ENCODE assay signal across 8 mouse cellular contexts in the genomic region with DNA sequence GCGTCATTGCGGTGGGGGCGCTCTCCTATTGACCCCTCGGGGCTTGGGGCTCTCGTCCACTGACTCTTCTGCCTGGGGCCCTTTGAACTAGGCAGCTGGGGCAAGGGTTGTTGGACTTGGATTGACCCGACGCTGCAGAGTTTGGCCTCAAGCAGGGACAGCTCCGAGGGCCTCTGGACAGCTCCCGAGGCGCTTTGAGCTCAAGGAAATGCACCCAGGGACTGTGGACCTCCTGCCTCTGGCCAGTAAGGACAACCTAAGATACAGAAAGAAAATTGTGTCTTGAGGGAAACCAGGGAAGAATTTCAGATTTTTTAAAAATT. TPM values are rescaled to one million over a fixed set of nuclear protein-coding genes. Genes with fewer than 3 reads are reported as not detected.
DNase-seq lines count a peak whose midpoint lies in the region; ATAC-seq lines count a peak whose summit lies in the region.

No protein-coding gene starts in this region.

- peaks cover 10% of the 10 kb centered on the region for H3K9me3 ChIP-seq in megakaryocyte, embryonic 14.5 days
- no peaks in the 10 kb centered on the region for H3K9me3 ChIP-seq in forebrain, embryonic 14.5 days (replicated peaks; ENCODE audit: control insufficient read depth, low read length)
- H3K9me3 ChIP-seq in limb, embryonic 13.5 days, result no peaks in the 10 kb centered on the region
- H3K9me3 ChIP-seq in stomach, embryonic 14.5 days (ENCODE audit: control insufficient read depth, low read depth, low read length), result no peaks in the 10 kb centered on the region

- peak overlapping the region; percentile 99 for H3K4me2 ChIP-seq in forebrain, embryonic 14.5 days (ENCODE audit: low read length)
- peak overlapping the region; percentile 97 for H3K4me2 ChIP-seq in limb, embryonic 13.5 days (replicated peaks)
- H3K4me2 ChIP-seq in stomach, embryonic 14.5 days (replicated peaks; ENCODE audit: low read depth, low read length), result peak overlapping the region; percentile 91

- H3K36me3 ChIP-seq in megakaryocyte, embryonic 14.5 days (replicated peaks; ENCODE audit: low read length), result no peaks in the 10 kb centered on the region
- no peaks in the 10 kb centered on the region for H3K36me3 ChIP-seq in forebrain, embryonic 14.5 days (ENCODE audit: control insufficient read depth, insufficient read depth, low read length)
- no peaks in the 10 kb centered on the region for H3K36me3 ChIP-seq in limb, embryonic 13.5 days
- no peaks in the 10 kb centered on the region for H3K36me3 ChIP-seq in stomach, embryonic 14.5 days (ENCODE audit: control insufficient read depth, insufficient read depth, low read length)

- H3K9ac ChIP-seq in forebrain, embryonic 14.5 days (ENCODE audit: low read length), result peak overlapping the region; percentile 71
- peak overlapping the region; percentile 78 for H3K9ac ChIP-seq in limb, embryonic 13.5 days
- H3K9ac ChIP-seq in stomach, embryonic 14.5 days (replicated peaks; ENCODE audit: low read depth, low read length), result peak overlapping the region; percentile 71; the same call in 1 of the 2 replicates

- DNase-seq in forebrain, embryonic 14.5 days (ENCODE audit: low spot score), result no peak
- DNase-seq in layer of hippocampus, adult 9-11 months, result no peak
- no peak for DNase-seq in spleen, postnatal 10 days (ENCODE audit: low spot score in 2 of 2)

- H3K4me1 ChIP-seq in megakaryocyte, embryonic 14.5 days, result peaks cover 42% of the 10 kb centered on the region
- H3K4me1 ChIP-seq in forebrain, embryonic 14.5 days (ENCODE audit: control insufficient read depth, insufficient read depth, low read length), result no peaks in the 10 kb centered on the region
- no peaks in the 10 kb centered on the region for H3K4me1 ChIP-seq in limb, embryonic 13.5 days
- H3K4me1 ChIP-seq in stomach, embryonic 14.5 days (ENCODE audit: control insufficient read depth, insufficient read depth, low read length), result 0 out of 2 replicates have a peak, but pooled peaks cover 3% of the 10 kb centered on the region

- 2% methylated on average over 10 of the region's 10 CpGs for WGBS in forebrain, embryonic 14.5 days
- 2% methylated on average over 9 of the region's 10 CpGs for WGBS in limb, embryonic 13.5 days
- WGBS in stomach, embryonic 14.5 days, result 2% methylated on average over 10 of the region's 10 CpGs

- peak overlapping the region; percentile 94 for H3K4me3 ChIP-seq in megakaryocyte, embryonic 14.5 days (replicated peaks)
- H3K4me3 ChIP-seq in forebrain, embryonic 14.5 days (ENCODE audit: low read depth, low read length), result peak overlapping the region; percentile 71
- peak overlapping the region; percentile 80 for H3K4me3 ChIP-seq in limb, embryonic 13.5 days
- H3K4me3 ChIP-seq in stomach, embryonic 14.5 days (ENCODE audit: low read depth, low read length), result peak overlapping the region; percentile 74

- H3K27ac ChIP-seq in forebrain, embryonic 14.5 days (ENCODE audit: low read depth, low read length), result no peak overlapping the region
- no peak overlapping the region for H3K27ac ChIP-seq in limb, embryonic 13.5 days
- H3K27ac ChIP-seq in stomach, embryonic 14.5 days (ENCODE audit: low read length), result no peak overlapping the region

- no peak for ATAC-seq in megakaryocyte, adult 5-6 weeks (ENCODE audit: poor library complexity, severe bottlenecking)
- ATAC-seq in forebrain, embryonic 14.5 days, result 0 out of 2 replicates have a peak, but pooled peaks have one; percentile 1
- ATAC-seq in limb, embryonic 13.5 days (ENCODE audit: low FRiP score, low read depth), result no peak
- ATAC-seq in stomach, embryonic 14.5 days (ENCODE audit: insufficient number of reproducible peaks, insufficient read depth, low FRiP score, low read depth), result no peak
- no peak for ATAC-seq in megakaryocyte progenitor cell, adult 5-6 weeks (replicated peaks; ENCODE audit: poor library complexity)

- peaks cover 60% of the 10 kb centered on the region for H3K27me3 ChIP-seq in megakaryocyte, embryonic 14.5 days (replicated peaks)
- H3K27me3 ChIP-seq in forebrain, embryonic 14.5 days (replicated peaks; ENCODE audit: control insufficient read depth, insufficient read depth, low read length), result peaks cover 11% of the 10 kb centered on the region
- peaks cover 33% of the 10 kb centered on the region for H3K27me3 ChIP-seq in limb, embryonic 13.5 days
- H3K27me3 ChIP-seq in stomach, embryonic 14.5 days (ENCODE audit: control insufficient read depth, insufficient read depth, low read length), result 0 out of 2 replicates have a peak, but pooled peaks cover 5% of the 10 kb centered on the region

RNA-seq across cellular contexts. Expression of gene Elmo1, which starts 1.2 kb away (rescaled TPM):
- 0.68 TPM in 1 of 2 replicates, not detected in the other for polyA plus RNA-seq in megakaryocyte, embryonic 14.5 days (2012; ENCODE audit: insufficient read depth, low replicate concordance)
- 69.9 and 81.4 TPM in 2 replicates for total RNA-seq in megakaryocyte, adult 5-6 weeks (2015)
- 37.1 and 45.1 TPM in 2 replicates for total RNA-seq in megakaryocyte, adult 5-6 weeks (2017)
- 22.6 and 27.8 TPM in 2 replicates for polyA plus RNA-seq in forebrain, embryonic 14.5 days (2014; fragmentation: Nextera tagmentation; extraction: Ambion mirVana)
- polyA plus RNA-seq in limb, embryonic 13.5 days (2015; fragmentation: Nextera tagmentation; extraction: Ambion mirVana), result 10.7 and 11.6 TPM in 2 replicates
- 12.2 and 12.9 TPM in 2 replicates for polyA plus RNA-seq in stomach, embryonic 14.5 days (2014; fragmentation: Nextera tagmentation; extraction: Ambion mirVana)
- total RNA-seq in megakaryocyte progenitor cell, adult 5-6 weeks (2015), result 97.9 and 103 TPM in 2 replicates
- total RNA-seq in megakaryocyte progenitor cell, adult 5-6 weeks (2017), result 42.0 and 61.9 TPM in 2 replicates
